Mouse (Mus musculus): ENCODE measurements around the gene Msh3. TPM values are rescaled to one million over a fixed set of nuclear protein-coding genes. Genes with fewer than 3 reads are reported as not detected.
"Not testable (repeated sequence)": the region's sequence is repeated elsewhere in the genome, so short reads cannot be mapped to it uniquely, and the experiment has no call there.

Gene Msh3
- 31.7 and 32.8 TPM in 2 replicates for polyA plus RNA-seq (2014; fragmentation: Nextera tagmentation; extraction: Ambion mirVana)

DNA sequence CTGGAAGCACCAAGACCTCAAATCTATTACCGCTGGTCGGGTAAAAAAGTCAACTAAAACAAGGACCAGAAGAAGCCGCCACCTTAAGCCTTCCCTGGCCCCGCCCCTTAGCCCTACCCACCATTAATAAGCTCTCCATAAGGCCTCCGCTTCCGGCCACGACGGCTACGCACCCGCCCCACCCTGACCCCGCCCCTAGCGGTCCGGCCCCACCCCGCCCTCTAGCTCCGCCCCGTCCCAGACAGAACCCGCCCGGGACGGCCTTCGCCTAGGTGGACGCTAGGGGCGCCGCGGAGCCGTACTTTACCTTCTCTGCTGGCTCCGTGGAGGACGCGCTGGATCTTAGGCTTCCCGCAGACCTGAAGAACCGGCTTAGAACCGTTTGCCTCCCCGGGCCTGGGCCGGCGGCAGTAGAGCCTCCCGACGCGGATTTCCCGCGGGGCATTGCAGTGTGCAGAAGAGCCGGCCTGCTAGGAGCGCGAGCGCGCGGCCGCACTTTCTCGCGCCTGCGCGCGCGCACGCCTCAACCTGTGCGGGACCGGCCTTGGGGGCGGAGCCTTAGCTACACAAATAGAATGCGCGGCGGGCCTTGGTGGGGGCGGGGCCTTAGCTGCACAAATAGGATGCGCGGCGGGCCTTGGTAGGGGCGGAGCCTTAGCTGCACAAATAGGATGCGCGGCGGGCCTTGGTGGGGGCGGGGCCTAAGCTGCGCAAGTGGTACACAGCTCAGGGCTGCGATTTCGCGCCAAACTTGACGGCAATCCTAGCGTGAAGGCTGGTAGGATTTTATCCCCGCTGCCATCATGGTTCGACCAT, at the start of gene Msh3, which contains the start of gene Dhfr:
Gene Msh3, minus strand, starts transcription at position 548 of the 816 bp plus-strand sequence.
Gene Dhfr, plus strand, starts transcription at position 271 of the 816 bp plus-strand sequence.
- H3K27me3 ChIP-seq (replicated peaks; ENCODE audit: control insufficient read depth, insufficient read depth, low read length): no peaks in the 10 kb centered on the region
- under 1% methylated on average over 73 of the region's 76 CpGs for WGBS
- H3K27ac ChIP-seq (ENCODE audit: low read depth, low read length): peak within 1 kb of the TSS; percentile 83
- peaks cover 16% of the 10 kb centered on the region for H3K36me3 ChIP-seq (ENCODE audit: control insufficient read depth, insufficient read depth, low read length)
- peak within 1 kb of the TSS; percentile 81 for H3K9ac ChIP-seq (ENCODE audit: low read depth, low read length)
- peak within 1 kb of the TSS; percentile 81 for H3K4me3 ChIP-seq (ENCODE audit: low read depth, low read length)
- peak; percentile 99 for DNase-seq (ENCODE audit: low spot score)
- peak within 1 kb of the TSS; percentile 89 for H3K4me2 ChIP-seq
- H3K9me3 ChIP-seq (ENCODE audit: control insufficient read depth, low read length): no peaks in the 10 kb centered on the region
- peak; percentile 94 for ATAC-seq (replicated peaks; ENCODE audit: low FRiP score)
- H3K4me1 ChIP-seq (replicated peaks; ENCODE audit: control insufficient read depth, insufficient read depth, low read length): peaks cover 15% of the 10 kb centered on the region

DNA sequence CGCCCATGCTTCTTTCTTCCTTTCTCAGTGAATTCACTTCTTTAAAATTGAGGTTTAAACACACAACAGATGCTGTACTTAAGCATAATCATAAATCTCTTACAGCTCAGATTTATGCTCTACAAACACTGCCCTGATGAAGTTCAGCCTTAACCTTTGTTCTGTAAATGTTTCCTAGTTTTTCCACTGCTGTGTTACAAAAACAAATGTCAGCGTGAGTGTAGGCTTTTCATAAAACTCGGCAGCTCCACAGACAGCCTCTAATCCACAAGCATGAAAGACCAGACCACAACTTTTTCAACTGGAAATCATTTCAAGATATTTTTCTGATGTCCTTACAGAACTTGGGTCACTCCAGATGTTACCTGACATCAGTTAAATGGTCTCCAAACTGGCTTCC, 48.7 kb upstream of the Msh3 start:
- ATAC-seq (replicated peaks; ENCODE audit: low FRiP score) (no peak), DNase-seq (ENCODE audit: low spot score) (no peak)
- 69% methylated on average over 3 of the region's 3 CpGs for WGBS
- Histone ChIP-seq H3K27ac (ENCODE audit: low read depth, low read length) (no peak overlapping the region), H3K4me2 (no peak overlapping the region), H3K27me3 (replicated peaks; ENCODE audit: control insufficient read depth, insufficient read depth, low read length) (no peaks in the 10 kb centered on the region), H3K9ac (ENCODE audit: low read depth, low read length) (no peak overlapping the region), H3K4me3 (ENCODE audit: low read depth, low read length) (no peak overlapping the region), H3K4me1 (replicated peaks; ENCODE audit: control insufficient read depth, insufficient read depth, low read length) (no peaks in the 10 kb centered on the region), H3K9me3 (ENCODE audit: control insufficient read depth, low read length) (no peaks in the 10 kb centered on the region), H3K36me3 (ENCODE audit: control insufficient read depth, insufficient read depth, low read length) (no peaks in the 10 kb centered on the region)

DNA sequence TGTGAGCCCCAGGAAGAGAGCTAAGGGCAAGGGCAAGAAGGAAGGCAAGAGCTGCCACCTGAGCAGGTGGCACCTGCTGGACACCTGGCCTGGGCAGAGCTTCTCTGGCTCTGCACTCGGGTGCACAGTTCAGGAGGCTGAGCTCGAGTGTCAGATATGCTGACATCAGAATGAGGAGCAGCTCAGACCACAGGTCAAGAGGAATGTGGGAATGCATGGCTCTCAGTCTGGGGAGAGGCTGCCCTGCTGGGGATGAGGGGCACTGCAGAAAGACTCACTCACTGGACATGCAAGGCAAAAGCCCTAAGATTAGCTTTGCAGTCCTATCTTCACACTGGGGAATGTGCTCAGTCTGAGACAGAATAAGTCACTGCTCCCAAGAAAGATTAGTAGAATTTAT, 47.3 kb upstream of the Msh3 start:
- H3K36me3 ChIP-seq (ENCODE audit: control insufficient read depth, insufficient read depth, low read length): no peaks in the 10 kb centered on the region
- no peaks in the 10 kb centered on the region for H3K27me3 ChIP-seq (replicated peaks; ENCODE audit: control insufficient read depth, insufficient read depth, low read length)
- no peak overlapping the region for H3K9ac ChIP-seq (ENCODE audit: low read depth, low read length)
- no peak overlapping the region for H3K4me3 ChIP-seq (ENCODE audit: low read depth, low read length)
- H3K9me3 ChIP-seq (ENCODE audit: control insufficient read depth, low read length): no peaks in the 10 kb centered on the region
- no peaks in the 10 kb centered on the region for H3K4me1 ChIP-seq (replicated peaks; ENCODE audit: control insufficient read depth, insufficient read depth, low read length)
- H3K4me2 ChIP-seq: no peak overlapping the region
- 49% methylated on average over 2 of the region's 2 CpGs for WGBS
- no peak overlapping the region for H3K27ac ChIP-seq (ENCODE audit: low read depth, low read length)
- DNase-seq (ENCODE audit: low spot score) (no peak), ATAC-seq (replicated peaks; ENCODE audit: low FRiP score) (no peak)

DNA sequence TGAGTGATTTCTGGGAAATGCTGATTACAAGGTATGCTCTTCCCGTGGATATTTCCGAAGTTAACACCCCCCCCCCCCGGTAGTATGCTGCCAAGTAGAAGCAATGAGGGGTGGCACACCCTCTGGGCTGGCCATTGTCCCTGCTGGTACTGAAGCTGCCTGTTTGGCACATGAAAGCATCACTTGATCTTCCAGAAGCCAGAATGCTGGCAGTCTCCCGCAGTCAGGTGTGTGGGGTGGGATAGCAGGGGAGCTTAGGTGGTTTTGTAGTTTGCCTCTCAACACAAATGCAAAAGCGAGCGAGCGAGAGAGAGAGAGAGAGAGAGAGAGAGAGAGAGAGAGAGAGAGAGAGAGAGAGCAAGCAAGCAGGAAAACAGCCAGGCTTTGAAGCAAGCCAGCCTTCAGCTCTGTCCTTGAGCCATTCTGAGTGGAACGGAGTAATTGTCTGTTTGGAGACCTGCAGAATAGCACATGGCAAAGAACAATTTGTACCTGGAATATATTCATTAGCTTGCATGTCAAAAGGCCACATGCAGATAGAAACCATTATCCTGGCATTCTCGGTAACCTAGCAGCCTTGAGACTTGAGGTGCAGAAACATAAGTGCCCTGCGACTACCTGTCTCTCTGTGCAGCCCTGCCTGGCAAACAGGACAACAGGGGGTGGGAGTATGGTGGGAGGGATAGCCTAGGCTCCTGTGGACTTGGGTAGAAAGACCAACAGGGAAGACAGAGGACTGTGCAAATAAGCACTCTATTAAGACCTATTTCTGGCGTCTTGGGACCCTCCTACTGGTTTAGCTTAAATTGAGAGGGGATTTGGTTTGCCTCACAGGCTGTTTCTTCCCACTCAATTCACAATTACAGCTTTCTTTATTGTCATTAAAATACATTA, 43.9 kb upstream of the Msh3 start:
- Histone ChIP-seq H3K4me3 (ENCODE audit: low read depth, low read length) (no peak overlapping the region), H3K27ac (ENCODE audit: low read depth, low read length) (no peak overlapping the region), H3K27me3 (replicated peaks; ENCODE audit: control insufficient read depth, insufficient read depth, low read length) (no peaks in the 10 kb centered on the region), H3K9ac (ENCODE audit: low read depth, low read length) (no peak overlapping the region), H3K9me3 (ENCODE audit: control insufficient read depth, low read length) (no peaks in the 10 kb centered on the region), H3K4me2 (no peak overlapping the region), H3K4me1 (replicated peaks; ENCODE audit: control insufficient read depth, insufficient read depth, low read length) (no peaks in the 10 kb centered on the region), H3K36me3 (ENCODE audit: control insufficient read depth, insufficient read depth, low read length) (no peaks in the 10 kb centered on the region)
- WGBS: 73% methylated on average over 11 of the region's 11 CpGs
- no peak for ATAC-seq (replicated peaks; ENCODE audit: low FRiP score)
- no peak for DNase-seq (ENCODE audit: low spot score)

DNA sequence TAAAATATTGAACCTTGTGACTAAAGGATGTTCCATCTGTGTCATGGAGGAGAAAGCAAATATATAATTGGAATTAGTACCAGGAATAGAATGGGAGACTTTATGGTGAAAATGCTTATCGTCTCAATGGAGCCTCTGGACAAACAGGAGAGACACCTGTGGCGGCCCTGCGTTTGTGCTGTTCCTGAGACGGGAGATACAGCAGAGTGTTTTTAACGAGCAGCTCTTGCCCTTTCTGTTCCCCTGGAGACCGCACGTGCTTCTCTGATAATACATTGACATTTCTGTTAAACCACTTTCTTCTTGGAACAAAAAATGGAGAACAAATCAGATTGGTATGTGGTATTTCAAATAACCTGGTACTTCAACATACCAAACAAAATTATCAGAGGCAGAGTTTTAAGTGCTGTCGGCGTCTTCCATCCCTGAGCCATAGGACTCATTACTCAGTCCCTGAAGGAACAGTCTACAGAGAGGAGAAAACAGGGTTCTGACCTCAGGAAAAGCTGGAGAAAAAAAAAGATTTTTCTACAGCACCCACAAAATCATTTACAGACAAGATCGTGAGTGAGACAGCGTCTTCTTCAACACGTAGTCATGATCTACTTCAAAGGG, 38.4 kb upstream of the Msh3 start:
- no peaks in the 10 kb centered on the region for H3K36me3 ChIP-seq (ENCODE audit: control insufficient read depth, insufficient read depth, low read length)
- H3K4me1 ChIP-seq (replicated peaks; ENCODE audit: control insufficient read depth, insufficient read depth, low read length): no peaks in the 10 kb centered on the region
- WGBS: 81% methylated on average over 12 of the region's 12 CpGs
- H3K9ac ChIP-seq (ENCODE audit: low read depth, low read length): no peak overlapping the region
- H3K27me3 ChIP-seq (replicated peaks; ENCODE audit: control insufficient read depth, insufficient read depth, low read length): no peaks in the 10 kb centered on the region
- DNase-seq (ENCODE audit: low spot score) (no peak), ATAC-seq (replicated peaks; ENCODE audit: low FRiP score) (no peak)
- no peaks in the 10 kb centered on the region for H3K9me3 ChIP-seq (ENCODE audit: control insufficient read depth, low read length)
- no peak overlapping the region for H3K27ac ChIP-seq (ENCODE audit: low read depth, low read length)
- H3K4me2 ChIP-seq: no peak overlapping the region
- no peak overlapping the region for H3K4me3 ChIP-seq (ENCODE audit: low read depth, low read length)

DNA sequence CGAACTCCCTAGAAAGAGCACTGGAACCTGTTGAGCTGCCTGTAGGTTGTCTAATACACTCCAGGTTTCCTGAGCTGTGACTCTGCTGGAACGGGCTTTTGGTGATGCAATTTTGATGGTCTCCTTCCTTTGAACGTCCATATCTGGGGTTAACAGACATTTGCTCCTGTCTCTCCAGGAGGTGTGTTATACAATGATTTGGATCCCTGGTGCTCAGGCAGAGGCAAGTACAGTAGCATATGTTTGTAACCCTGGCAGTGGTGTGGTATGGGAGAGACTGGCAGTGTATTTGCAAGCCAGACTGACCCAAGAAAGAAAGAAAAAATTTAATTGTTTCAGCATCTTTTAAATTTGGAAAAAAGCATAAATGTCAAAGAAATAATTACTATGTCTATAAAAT, 32.6 kb upstream of the Msh3 start:
- Histone ChIP-seq H3K4me1 (replicated peaks; ENCODE audit: control insufficient read depth, insufficient read depth, low read length) (peaks cover 3% of the 10 kb centered on the region; the same call in 1 of the 2 replicates), H3K36me3 (ENCODE audit: control insufficient read depth, insufficient read depth, low read length) (no peaks in the 10 kb centered on the region), H3K9me3 (ENCODE audit: control insufficient read depth, low read length) (no peaks in the 10 kb centered on the region), H3K27ac (ENCODE audit: low read depth, low read length) (no peak overlapping the region), H3K27me3 (replicated peaks; ENCODE audit: control insufficient read depth, insufficient read depth, low read length) (no peaks in the 10 kb centered on the region), H3K4me2 (no peak overlapping the region), H3K4me3 (ENCODE audit: low read depth, low read length) (no peak overlapping the region), H3K9ac (ENCODE audit: low read depth, low read length) (no peak overlapping the region)
- 62% methylated on average over 3 of the region's 3 CpGs for WGBS
- DNase-seq (ENCODE audit: low spot score) (no peak), ATAC-seq (replicated peaks; ENCODE audit: low FRiP score) (peak; percentile 20; the same call in 1 of the 2 replicates)

DNA sequence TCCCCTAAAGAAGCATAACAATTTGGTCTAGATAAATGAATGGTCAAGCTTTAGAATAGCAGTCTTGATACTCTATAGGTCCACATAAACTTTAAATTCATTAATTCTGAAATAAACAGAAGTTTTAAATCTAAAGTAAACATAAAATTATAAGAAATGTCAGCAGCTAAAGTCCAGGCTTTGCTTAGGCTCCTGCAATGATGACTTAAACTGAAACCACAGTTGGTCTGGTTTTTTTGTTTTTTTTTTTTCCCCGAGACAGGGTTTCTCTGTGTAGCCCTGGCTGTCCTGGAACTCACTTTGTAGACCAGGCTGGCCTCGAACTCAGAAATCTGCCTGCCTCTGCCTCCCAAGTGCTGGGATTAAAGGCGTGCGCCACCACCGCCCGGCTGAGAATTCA, 16.7 kb upstream of the Msh3 start:
- not testable (repeated sequence) for H3K4me3 ChIP-seq (ENCODE audit: low read depth, low read length)

DNA sequence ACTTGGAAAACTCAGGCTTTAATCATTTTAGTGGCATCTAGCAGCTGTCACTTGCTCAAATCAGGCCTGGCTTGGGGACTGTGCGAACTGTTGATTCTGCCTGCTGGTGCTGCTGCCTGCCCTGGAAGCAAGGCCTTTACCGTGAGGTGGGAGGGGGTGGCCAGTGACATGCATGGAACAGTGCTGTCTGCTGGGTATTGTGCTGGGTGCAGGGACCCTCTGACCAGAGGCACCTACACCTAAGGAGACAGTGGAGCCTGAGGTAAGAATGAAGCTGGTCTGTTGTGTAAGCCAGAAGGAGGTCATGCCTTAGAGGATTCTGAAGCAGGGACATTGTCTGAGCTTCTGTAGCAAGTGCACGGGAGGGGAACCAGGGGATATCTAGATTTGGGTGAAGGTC, 16.0 kb upstream of the Msh3 start:
- DNase-seq (ENCODE audit: low spot score) (no peak), ATAC-seq (replicated peaks; ENCODE audit: low FRiP score) (no peak)
- no peaks in the 10 kb centered on the region for H3K27me3 ChIP-seq (replicated peaks; ENCODE audit: control insufficient read depth, insufficient read depth, low read length)
- H3K4me3 ChIP-seq (ENCODE audit: low read depth, low read length): no peak overlapping the region
- 86% methylated on average over 3 of the region's 3 CpGs for WGBS
- no peak overlapping the region for H3K4me2 ChIP-seq
- no peak overlapping the region for H3K27ac ChIP-seq (ENCODE audit: low read depth, low read length)
- peaks cover 20% of the 10 kb centered on the region for H3K36me3 ChIP-seq (ENCODE audit: control insufficient read depth, insufficient read depth, low read length)
- no peaks in the 10 kb centered on the region for H3K4me1 ChIP-seq (replicated peaks; ENCODE audit: control insufficient read depth, insufficient read depth, low read length)
- H3K9ac ChIP-seq (ENCODE audit: low read depth, low read length): no peak overlapping the region
- H3K9me3 ChIP-seq (ENCODE audit: control insufficient read depth, low read length): no peaks in the 10 kb centered on the region

More for the DNA sequence above, 16.7 kb upstream of the Msh3 start:
- 96% methylated on average over 6 of the region's 6 CpGs for WGBS
- H3K27me3 ChIP-seq (replicated peaks; ENCODE audit: control insufficient read depth, insufficient read depth, low read length); H3K4me1 ChIP-seq (replicated peaks; ENCODE audit: control insufficient read depth, insufficient read depth, low read length); H3K9me3 ChIP-seq (ENCODE audit: control insufficient read depth, low read length); ATAC-seq (replicated peaks; ENCODE audit: low FRiP score); H3K9ac ChIP-seq (ENCODE audit: low read depth, low read length); H3K4me2 ChIP-seq; H3K27ac ChIP-seq (ENCODE audit: low read depth, low read length); DNase-seq (ENCODE audit: low spot score): not testable (repeated sequence)
- peaks cover 15% of the 10 kb centered on the region for H3K36me3 ChIP-seq (ENCODE audit: control insufficient read depth, insufficient read depth, low read length)
